Mouse (Mus musculus) right cerebral cortex, postnatal 10 days (tissue): Measurements from ENCODE around the gene Gm47283.
A peak's percentile ranks its signal among the peaks of the same experiment; 100 is the strongest.
"Not testable (repeated sequence)": the region's sequence is repeated elsewhere in the genome, so short reads cannot be mapped to it uniquely, and the experiment has no call there.

Source experiments
- DNase-seq, 2 experiments: peaks; one replicate each; pipeline ENCODE4 v3.0.0; 2021; ENCODE audit warnings: low spot score in 2 of 2

The Gm47283 gene

DNA sequence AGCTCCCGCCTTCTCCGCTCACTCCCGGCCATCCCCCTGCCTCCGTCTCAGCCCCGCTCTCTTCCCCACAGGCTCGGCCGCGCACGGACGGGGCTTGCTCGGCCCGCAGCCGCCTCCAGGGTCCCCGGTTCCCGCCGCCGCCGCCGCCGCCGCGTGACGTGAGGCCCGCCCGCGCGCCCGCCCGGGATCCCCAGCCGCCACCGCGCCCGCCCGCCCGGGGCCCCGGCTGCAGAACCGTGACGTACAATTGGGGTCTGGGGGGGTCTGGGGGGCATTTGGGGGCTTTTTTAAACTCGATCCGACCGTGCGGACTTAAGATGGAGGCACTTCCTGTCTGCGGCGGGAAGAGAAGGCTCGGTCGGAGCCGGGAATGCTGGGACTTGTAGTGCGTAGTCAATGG, at the start of gene Gm47283:
Gene Gm47283, plus strand, starts transcription at position 301 of the 400 bp plus-strand sequence.
- not testable (repeated sequence) for DNase-seq

DNA sequence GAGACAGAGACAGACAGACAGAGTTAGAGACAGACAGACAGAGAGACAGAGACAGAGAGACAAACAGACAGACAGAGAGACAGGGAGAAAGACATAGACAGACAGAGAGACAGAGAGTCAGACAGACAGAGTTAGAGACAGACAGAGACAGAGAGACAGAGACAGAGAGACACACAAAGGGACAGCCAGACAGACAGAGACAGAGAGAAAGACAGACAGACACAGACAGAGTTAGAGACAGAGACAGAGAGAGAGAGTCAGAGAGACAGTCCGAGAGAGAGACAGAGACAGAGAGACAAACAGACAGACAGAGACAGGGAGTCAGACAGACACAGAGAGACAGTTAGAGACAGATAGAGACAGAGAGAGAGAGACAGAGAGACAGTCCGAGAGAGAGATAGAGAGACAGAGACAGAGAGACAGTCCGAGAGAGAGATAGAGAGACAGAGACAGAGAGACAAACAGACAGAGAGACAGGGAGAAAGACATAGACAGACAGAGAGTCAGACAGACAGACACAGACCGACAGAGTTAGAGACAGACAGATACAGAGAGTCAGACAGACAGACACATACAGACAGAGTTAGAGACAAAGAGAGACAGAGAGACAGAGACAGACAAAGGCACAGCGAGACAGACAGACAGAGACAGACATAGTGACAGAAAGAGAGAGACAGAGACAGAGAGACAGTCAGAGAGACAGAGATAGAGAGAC, 49.2 kb upstream of the Gm47283 start:
- DNase-seq, result not testable (repeated sequence)

DNA sequence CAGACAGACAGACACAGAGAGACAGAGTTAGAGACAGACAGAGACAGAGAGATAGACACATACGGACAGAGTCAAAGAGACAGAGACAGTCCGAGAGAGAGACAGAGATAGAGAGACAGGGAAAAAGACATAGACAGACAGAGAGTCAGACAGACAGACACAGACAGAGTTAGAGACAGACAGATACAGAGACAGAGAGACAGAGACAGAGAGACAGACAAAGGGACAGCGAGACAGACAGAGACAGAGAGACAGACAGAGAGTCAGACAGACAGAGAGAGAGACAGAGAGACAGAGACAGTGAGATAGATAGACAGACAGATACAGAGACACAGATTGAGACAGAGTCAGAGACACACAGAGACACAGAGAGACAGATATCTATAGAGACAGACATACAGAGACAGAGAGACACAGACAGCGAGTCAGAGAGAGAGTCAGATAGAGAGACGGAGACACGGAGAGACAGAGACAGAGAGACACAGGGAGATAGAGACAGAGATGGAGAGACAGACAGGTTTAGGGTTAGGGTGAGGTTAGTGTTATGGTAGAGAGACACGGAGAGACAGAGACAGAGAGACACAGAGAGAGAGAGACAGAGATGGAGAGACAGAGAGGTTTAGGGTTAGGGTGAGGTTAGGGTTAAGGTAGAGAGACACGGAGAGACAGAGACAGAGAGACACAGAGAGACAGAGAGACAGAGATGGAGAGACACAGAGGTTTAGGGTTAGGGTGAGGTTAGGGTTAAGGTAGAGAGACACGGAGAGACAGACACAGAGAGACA, 48.1 kb upstream of the Gm47283 start:
- DNase-seq, result not testable (repeated sequence)

DNA sequence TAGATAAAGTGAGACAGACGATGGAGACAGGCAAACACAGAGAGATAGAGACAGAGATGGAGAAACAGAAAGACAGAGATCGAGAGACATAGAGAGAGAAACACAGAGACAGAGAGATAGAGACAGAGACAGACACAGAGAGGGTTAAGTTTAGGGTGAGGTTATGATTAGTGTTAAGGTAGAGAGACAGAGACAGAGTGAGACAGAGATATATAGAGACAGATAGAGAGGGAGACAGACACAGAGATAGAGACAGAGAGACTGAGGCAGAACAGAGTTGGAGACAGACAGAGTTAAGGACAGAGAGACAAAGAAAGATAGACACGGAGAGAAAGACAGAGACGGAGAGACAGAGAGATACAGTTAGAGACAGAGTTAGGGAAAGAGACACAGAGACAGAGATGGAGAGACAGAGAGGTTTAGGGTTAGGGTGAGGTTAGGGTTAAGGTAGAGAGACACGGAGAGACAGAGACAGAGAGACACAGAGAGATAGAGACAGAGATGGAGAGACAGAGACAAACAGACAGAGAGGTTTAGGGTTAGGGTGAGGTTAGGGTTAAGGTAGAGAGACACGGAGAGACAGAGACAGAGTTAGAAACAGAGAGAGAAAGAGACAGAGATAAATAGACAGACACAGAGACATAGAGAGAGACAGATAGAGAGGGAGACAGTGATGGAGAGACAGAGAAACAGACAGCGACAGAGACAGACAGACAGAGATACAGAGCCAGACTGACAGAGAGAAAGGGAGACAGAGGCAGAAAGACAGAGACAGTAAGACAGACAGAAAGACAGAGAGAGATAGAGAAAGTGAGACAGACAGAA, 46.7 kb upstream of the Gm47283 start:
- DNase-seq, result peak in 1 of 2 experiments; percentile 25

DNA sequence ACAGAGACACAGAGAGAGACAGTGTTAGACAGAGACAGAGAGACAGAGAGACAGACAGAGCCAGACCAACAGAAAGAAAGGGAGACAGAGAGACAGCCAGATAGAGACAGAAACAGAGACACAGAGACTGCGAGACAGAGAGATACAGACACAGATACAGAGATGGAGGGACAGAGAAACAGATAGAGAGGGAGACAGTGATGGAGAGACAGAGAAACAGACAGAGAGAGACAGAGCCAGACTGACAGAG, 46.2 kb upstream of the Gm47283 start:
- DNase-seq, result no peak

DNA sequence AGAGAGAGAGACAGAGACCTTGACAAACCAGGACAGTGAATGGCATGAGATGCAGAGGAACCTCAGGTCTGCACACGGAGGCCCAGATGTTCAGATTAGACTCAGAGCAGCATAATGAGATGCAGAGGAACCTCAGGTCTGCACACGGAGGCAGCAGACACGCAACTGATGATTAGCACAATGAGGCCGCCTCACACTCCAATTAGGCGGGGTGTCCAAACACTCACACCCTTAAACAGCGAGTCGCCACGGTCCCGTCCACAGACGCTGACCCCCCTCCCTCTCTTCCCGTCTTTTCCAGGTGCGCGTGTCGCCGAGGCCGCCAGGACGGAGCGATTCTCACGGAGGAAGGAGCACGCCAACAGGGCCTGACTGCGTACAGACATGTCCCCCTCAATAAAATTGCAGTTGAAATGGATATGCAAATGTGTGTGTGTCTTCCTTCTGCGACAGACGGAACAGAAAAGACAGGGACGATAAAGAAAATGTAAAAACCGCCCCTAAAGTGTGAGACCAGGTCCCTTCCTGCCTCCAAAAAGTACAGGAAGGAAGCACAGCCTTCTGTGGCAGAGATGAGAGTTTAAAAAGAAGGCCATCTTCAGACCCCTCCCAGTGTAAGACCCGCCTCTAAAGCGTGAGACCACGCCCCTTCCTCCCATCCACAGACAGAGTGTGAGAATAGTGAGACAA, 45.6 kb upstream of the Gm47283 start:
- DNase-seq, result peak; percentile 74 to 76

DNA sequence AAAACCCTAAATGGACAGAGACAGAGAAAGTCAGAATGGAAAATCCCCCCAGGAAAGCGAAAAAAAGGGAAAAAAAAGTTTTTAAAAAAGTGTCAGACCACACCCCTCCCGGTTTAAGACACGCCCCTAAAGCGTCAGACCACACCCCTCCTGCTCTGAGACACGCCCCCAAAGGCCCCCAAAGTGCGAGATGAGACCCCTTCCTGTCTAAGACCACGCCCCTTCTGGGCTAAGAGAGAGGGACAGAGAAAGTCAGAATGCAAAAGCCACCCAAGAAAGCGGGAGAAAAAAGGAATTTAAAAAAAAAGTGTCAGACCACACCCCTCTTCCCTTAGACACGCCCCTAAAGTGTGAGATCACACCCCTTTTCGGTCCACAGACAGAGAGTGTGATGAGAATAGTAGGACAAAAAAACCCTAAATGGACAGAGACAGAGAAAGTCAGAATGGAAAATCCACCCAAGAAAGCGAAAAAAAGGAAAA, 45.0 kb upstream of the Gm47283 start:
- DNase-seq, result peak; percentile 62 to 65

DNA sequence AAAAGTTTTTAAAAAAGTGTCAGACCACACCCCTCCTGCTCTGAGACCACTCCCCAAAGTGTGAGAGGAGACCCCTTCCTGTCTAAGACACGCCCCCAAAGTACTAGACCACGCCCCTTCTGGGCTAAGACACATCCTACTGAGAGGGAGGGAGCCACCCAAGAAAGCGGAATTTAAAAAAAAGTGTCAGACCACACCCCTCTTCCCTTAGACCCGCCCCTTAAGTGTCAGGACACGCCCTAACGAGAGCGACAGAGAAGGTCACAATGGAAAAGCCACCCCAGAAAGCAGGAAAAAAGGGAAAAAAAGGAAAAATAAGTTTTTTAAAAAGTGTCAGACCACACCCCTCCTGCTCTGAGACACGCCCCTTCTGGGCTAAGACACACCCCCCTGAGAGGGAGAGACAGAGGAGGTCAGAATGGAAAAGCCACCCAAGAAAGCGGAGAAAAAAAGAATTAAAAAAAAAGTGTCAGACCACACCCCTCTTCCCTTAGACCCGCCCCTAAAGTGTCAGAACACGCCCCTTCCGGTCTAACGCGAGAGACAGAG, 44.5 kb upstream of the Gm47283 start:
- peak; percentile 72 to 76 for DNase-seq

DNA sequence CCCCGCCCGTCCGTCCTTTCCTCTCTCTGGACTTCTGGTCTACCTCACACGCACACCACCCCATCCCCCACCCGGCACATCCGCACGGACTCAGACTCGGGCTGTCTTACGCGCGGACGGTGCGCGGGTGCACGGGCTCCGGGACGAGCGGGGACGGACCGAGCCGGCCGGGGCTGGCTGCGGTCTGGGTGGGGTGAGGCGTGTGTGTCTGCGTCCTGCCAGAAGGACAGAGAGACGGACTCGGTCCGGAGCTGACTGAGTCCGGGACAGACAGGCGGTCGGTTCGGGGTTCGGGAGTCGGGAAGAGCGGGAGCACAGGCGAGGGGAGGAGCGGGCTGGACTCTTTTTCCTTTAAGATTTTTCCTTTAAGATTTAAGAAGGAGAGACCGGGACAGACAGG, 43.5 kb upstream of the Gm47283 start:
- peak; percentile 32 to 69 for DNase-seq

DNA sequence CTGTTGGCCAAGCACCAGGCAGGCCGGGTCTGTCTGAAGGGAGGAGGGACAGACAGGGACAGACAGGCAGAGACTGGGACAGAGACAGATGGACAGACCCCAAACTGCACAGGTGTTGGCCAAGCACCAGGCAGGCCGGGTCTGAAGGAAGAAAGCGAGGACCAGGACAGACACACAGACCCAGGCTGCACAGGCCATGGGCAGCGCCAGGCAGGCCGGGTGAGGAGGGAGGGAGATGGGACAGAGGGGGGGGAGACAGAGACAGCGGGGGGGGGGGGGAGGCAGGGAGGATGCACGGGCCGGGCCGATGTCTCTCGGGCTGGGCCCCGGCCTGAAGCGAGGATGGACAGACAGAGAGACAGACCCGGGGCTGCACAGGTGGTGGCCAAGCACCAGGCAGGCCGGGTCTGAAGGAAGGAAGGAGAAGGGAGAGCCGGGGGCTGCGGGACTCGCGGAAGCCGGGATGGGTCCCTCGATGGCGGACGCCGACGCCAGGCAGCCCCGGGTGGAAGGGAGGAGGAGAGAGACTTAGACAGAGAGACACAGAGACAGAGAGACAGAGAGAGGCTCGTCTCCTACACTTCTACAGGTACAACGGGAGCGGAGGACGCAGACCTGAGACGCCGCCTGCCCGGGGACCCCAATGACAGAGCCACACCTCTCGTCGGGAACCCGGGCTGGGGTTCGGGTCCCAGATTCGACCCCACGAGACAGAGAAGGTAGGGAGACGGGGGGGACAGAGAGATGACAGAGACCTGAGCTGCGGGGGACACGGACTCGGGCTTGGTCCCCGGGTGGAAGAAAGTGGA, 42.9 kb upstream of the Gm47283 start:
- peak; percentile 33 to 60 for DNase-seq

DNA sequence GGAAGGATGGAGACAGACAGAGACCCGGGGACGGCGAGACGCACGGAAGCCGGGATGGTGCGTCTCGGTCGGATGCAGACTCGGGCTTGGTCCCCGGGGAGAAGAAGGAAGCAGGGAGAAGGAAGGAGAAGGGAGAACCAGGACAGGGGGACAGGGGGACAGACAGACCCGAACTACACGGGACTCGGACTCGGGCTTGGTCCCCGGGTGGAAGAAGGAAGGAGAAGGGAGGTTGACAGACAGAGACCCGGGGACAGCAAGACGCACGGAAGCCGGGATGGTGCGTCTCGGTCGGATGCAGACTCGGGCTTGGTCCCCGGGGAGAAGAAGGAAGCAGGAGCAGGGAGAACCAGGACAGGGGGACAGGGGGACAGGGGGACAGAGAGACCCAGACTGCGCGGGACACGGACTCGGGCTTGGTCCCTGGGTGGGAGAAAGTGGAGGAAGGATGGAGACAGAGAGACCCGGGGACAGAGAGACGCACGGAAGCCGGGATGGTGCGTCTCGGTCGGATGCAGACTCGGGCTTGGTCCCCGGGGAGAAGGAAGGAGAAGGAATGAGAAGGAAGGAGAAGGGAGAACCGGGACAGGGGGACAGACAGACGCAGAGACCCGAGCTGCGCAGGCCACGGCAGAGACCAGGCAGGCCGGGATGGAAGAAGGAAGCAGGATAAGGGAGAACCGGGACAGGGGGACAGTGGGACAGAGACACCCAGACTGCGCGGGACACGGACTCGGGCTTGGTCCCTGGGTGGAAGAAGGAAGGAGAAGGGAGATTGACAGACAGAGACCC, 42.1 kb upstream of the Gm47283 start:
- DNase-seq, result peak; percentile 25 to 41

DNA sequence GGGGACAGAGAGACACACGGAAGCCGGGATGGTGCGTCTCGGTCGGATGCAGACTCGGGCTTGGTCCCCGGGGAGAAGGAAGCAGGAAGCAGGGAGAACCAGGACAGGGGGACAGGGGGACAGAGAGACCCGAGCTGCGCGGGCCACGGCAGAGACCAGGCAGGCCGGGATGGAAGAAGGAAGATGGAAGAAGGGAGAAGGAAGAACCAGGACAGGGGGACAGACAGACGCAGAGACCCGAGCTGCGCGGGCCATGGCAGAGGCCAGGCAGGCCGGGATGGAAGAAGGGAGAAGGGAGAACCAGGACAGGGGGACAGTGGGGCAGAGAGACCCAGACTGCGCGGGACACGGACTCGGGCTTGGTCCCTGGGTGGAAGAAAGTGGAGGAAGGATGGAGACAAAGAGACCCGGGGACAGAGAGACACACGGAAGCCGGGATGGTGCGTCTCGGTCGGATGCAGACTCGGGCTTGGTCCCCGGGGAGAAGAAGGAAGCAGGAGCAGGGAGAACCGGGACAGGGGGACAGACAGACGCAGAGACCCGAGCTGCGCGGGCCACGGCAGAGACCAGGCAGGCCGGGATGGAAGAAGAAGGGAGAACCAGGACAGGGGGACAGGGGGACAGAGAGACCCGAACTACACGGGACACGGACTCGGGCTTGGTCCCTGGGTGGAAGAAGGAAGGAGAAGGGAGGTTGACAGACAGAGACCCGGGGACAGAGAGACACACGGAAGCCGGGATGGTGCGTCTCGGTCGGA, 41.3 kb upstream of the Gm47283 start:
- peak; percentile 20 to 43 for DNase-seq

DNA sequence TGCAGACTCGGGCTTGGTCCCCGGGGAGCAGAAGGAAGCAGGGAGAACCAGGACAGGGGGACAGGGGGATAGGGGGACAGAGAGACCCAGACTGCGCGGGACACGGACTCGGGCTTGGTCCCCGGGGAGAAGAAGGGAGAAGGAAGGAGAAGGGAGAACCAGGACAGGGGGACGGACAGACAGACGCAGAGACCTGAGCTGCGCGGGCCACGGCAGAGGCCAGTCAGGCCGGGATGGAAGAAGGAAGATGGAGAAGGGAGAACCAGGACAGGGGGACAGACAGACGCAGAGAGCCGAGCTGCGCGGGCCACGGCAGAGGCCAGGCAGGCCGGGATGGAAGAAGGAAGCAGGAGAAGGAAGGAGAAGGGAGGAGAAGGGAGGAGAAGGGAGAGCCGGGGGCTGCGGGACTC, 40.7 kb upstream of the Gm47283 start:
- DNase-seq, result peak; percentile 20 to 31

DNA sequence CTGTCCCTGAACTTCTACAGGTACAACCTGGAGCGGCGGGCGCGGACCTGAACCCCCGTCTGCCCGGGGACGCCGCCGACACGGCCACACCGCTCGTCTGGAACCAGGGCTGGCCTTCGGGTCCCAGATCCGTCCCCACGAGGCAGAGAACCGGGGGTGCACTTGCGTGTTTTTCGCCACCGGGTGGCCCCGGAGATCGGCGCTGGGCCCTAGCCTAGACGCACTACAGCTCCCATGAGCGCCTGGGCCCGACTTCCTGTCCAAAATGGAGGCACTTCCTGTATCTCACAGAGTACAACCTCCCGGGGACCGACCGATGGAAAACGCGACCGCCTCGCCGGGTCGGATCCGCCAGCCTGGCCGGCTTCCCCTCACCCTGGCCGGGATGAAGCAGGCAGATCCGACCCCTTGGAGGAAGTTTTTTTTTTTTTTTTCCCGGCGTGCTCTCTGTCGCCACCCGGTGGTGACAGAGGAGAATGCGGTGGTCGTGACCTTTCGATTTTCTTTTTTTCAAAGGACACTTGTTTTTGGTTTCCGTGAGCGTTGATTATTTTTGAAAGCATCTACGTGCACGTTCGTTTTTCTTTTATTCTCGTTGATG, 40.1 kb upstream of the Gm47283 start:
- DNase-seq, result peak; percentile 89 to 92

DNA sequence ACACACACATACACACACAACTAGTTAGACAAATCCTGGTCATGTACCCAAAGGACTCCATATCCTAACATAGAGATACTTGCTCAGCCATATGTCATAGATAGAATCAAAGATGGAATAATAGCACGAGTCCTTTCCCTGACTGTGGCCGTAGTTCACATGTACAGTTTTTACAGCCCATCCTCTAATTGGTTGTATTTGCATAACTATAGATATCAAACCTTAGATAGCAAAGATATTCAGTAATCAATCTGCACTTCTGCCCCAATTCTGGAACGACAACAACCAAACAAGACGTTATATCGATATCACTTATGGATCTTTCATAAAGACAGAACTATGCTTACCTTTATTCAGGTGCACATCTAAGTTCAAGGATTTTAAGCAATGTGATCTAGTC, 39.3 kb upstream of the Gm47283 start:
- peak in 1 of 2 experiments; percentile 16 for DNase-seq

DNA sequence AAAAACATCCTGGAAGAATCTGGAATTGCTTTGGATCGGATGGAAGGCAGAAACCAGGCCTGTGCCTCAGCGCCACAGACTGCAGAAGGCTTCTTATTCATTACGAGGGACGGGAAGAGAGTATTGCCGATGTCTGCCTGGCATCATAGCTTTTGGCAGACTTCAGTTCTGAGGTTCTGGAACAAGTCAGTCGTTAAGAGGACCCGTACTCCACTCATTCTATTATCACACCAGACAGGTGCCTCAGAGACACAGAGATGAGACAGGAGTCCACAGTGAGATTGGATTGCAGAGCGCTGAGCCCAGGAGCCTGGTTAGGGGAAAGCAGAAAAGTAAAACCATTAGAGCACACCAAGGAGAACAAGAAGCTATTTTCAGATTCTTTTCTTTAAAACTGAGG, 29.8 kb upstream of the Gm47283 start, which contains the start of gene Gm21860:
Gene Gm21860, minus strand, starts transcription at position 101 of the 400 bp plus-strand sequence.
- DNase-seq, result not testable (repeated sequence)

DNA sequence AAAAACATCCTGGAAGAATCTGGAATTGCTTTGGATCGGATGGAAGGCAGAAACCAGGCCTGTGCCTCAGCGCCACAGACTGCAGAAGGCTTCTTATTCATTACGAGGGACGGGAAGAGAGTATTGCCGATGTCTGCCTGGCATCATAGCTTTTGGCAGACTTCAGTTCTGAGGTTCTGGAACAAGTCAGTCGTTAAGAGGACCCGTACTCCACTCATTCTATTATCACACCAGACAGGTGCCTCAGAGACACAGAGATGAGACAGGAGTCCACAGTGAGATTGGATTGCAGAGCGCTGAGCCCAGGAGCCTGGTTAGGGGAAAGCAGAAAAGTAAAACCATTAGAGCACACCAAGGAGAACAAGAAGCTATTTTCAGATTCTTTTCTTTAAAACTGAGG, 54.5 kb downstream of the Gm47283 start, which contains the start of gene Gm21748:
Gene Gm21748, minus strand, starts transcription at position 101 of the 400 bp plus-strand sequence.
- not testable (repeated sequence) for DNase-seq
